Mouse (Mus musculus) CH12.LX (cell line): ENCODE results near the gene Dleu7. TPM values are rescaled to one million over a fixed set of nuclear protein-coding genes. Genes with fewer than 3 reads are reported as not detected.

ENCODE experiments used
- DNase-seq: peaks from one replicate; pipeline ENCODE4 v3.0.0-alpha.2; 2013; ENCODE audit errors: extremely low read depth
- H3K27ac ChIP-seq: 2 replicates; pipeline ENCODE4 v1.5.1; 2012; ENCODE audit warnings: low read depth, mild to moderate bottlenecking, control low read depth, moderate library complexity; ENCODE audit not compliant: insufficient read depth
- H3K27me3 ChIP-seq: replicated peaks from 2 replicates; pipeline ENCODE3; 2012; ENCODE audit warnings: inconsistent platforms
- H3K36me3 ChIP-seq, 2 experiments: replicated peaks in 1 of 2; 2 replicates each; pipeline versions ENCODE3 to v1.6.1; 2012; ENCODE audit warnings: inconsistent platforms in 1 of 2, low read length in 1 of 2, mild to moderate bottlenecking in 1 of 2, mixed read lengths in 1 of 2, moderate library complexity in 1 of 2; ENCODE audit not compliant: control insufficient read depth in 1 of 2, insufficient read depth in 1 of 2
- H3K4me1 ChIP-seq, 2 experiments: 2 replicates each; pipeline ENCODE4 v1.6.1; 2012; ENCODE audit warnings: inconsistent platforms in 1 of 2, moderate library complexity in 1 of 2; ENCODE audit not compliant: insufficient read depth in 2 of 2, control insufficient read depth in 1 of 2
- H3K4me2 ChIP-seq: 2 replicates; pipeline ENCODE4 v1.6.1; 2012; ENCODE audit warnings: low read depth, mild to moderate bottlenecking, control low read depth; ENCODE audit not compliant: poor library complexity, insufficient read depth, severe bottlenecking
- H3K4me3 ChIP-seq, 3 experiments: fragments of 150-350 bp in 1 of 3; sonication (generic) in 1 of 3; replicated peaks in 1 of 3; 2 replicates each; pipeline versions ENCODE3 to v1.5.1; 2011 to 2012; ENCODE audit warnings: low read depth in 2 of 3, low read length in 2 of 3, mild to moderate bottlenecking in 2 of 3, moderate library complexity in 2 of 3, control low read depth in 1 of 3, improper control_type of control experiment in 1 of 3, inconsistent platforms in 1 of 3, mixed read lengths in 1 of 3; ENCODE audit not compliant: poor library complexity in 1 of 3
- H3K79me2 ChIP-seq: replicated peaks from 2 replicates; pipeline ENCODE4 v1.6.1; 2012; ENCODE audit warnings: mild to moderate bottlenecking, moderate library complexity; ENCODE audit not compliant: control insufficient read depth, poor library complexity, insufficient read depth, severe bottlenecking; ENCODE audit errors: extremely low read depth
- H3K9ac ChIP-seq: 2 replicates; pipeline ENCODE4 v1.6.1; 2012; ENCODE audit warnings: low read depth, mild to moderate bottlenecking, control low read depth, moderate library complexity; ENCODE audit not compliant: insufficient read depth
- H3K9me3 ChIP-seq: replicated peaks from 2 replicates; pipeline ENCODE3; 2012; ENCODE audit warnings: low read length, inconsistent platforms, mixed read lengths
- BHLHE40 ChIP-seq: IDR thresholded peaks from 2 replicates; pipeline ENCODE4 v1.6.1; 2011; ENCODE audit warnings: mild to moderate bottlenecking, low read depth, low read length, improper control_type of control experiment
- CHD2 ChIP-seq: IDR thresholded peaks from 2 replicates; pipeline ENCODE4 v1.6.1; 2011; ENCODE audit warnings: low read length, improper control_type of control experiment
- CTCF ChIP-seq, 2 experiments: IDR thresholded peaks in 1 of 2; conservative IDR thresholded peaks in 1 of 2; 2 replicates each; pipeline ENCODE4 v1.5.1; 2011 to 2012; ENCODE audit warnings: low read depth in 2 of 2, low read length in 2 of 2, improper control_type of control experiment in 1 of 2, inconsistent platforms in 1 of 2, mild to moderate bottlenecking in 1 of 2, moderate library complexity in 1 of 2
- E2F4 ChIP-seq: IDR thresholded peaks from 2 replicates; pipeline ENCODE4 v1.6.1; 2011; ENCODE audit warnings: low read depth, low read length, improper control_type of control experiment; ENCODE audit not compliant: insufficient replicate concordance
- ELF1 ChIP-seq: IDR thresholded peaks from 2 replicates; pipeline ENCODE4 v1.6.1; 2014; ENCODE audit warnings: low read depth, mild to moderate bottlenecking, inconsistent platforms, low read length, improper control_type of control experiment
- IRF4 ChIP-seq: IDR thresholded peaks from 2 replicates; pipeline ENCODE4 v1.6.1; 2014; ENCODE audit warnings: low read depth, mild to moderate bottlenecking, inconsistent platforms, low read length, improper control_type of control experiment
- JUND ChIP-seq: conservative IDR thresholded peaks from 2 replicates; pipeline ENCODE4 v1.6.1; 2011; ENCODE audit warnings: low read depth, low read length, improper control_type of control experiment
- KAT2A ChIP-seq: IDR thresholded peaks from 2 replicates; pipeline ENCODE4 v1.6.1; 2012; ENCODE audit warnings: low read length, improper control_type of control experiment, inconsistent platforms; ENCODE audit not compliant: insufficient replicate concordance
- MAX ChIP-seq: IDR thresholded peaks from 2 replicates; pipeline ENCODE4 v1.6.1; 2011; ENCODE audit warnings: low read length, improper control_type of control experiment
- MXI1 ChIP-seq: IDR thresholded peaks from 2 replicates; pipeline ENCODE4 v1.6.1; 2011; ENCODE audit warnings: mild to moderate bottlenecking, low read depth, low read length, improper control_type of control experiment
- NELFE ChIP-seq: IDR thresholded peaks from 2 replicates; pipeline ENCODE4 v1.6.1; 2011; ENCODE audit warnings: low read depth, low read length, improper control_type of control experiment
- PAX5 ChIP-seq: IDR thresholded peaks from 2 replicates; pipeline ENCODE4 v1.6.1; 2012; ENCODE audit warnings: low read length, inconsistent platforms, mixed read lengths
- POLR2AphosphoS2 ChIP-seq: IDR thresholded peaks from 2 replicates; pipeline ENCODE4 v1.6.1; 2011; ENCODE audit warnings: low read depth, low read length, improper control_type of control experiment
- SIN3A ChIP-seq: IDR thresholded peaks from 2 replicates; pipeline ENCODE4 v1.6.1; 2012; ENCODE audit warnings: low read length, improper control_type of control experiment, inconsistent platforms
- SMC3 ChIP-seq: IDR thresholded peaks from 2 replicates; pipeline ENCODE4 v1.6.1; 2011; ENCODE audit warnings: low read depth, low read length, improper control_type of control experiment
- TCF12 ChIP-seq: IDR thresholded peaks from 2 replicates; pipeline ENCODE4 v1.6.1; 2014; ENCODE audit warnings: low read depth, mild to moderate bottlenecking, inconsistent platforms, low read length, improper control_type of control experiment
- USF2 ChIP-seq: conservative IDR thresholded peaks from 2 replicates; pipeline ENCODE4 v1.6.1; 2011; ENCODE audit warnings: low read depth, low read length, improper control_type of control experiment
- ZC3H11A ChIP-seq: IDR thresholded peaks from 2 replicates; pipeline ENCODE4 v1.6.1; 2012; ENCODE audit warnings: low read depth, mild to moderate bottlenecking, inconsistent platforms, low read length, improper control_type of control experiment
- ZKSCAN1 ChIP-seq: IDR thresholded peaks from 2 replicates; pipeline ENCODE4 v1.6.1; 2012; ENCODE audit warnings: low read depth, inconsistent platforms, low read length, improper control_type of control experiment, borderline replicate concordance
- ZNF384 ChIP-seq: IDR thresholded peaks from 2 replicates; pipeline ENCODE4 v1.6.1; 2012; ENCODE audit warnings: low read depth, low read length, improper control_type of control experiment, inconsistent platforms
- dilution Hi-C: fragments of 300-500 bp; cut with MboI; formaldehyde crosslinking; loops from 2 replicates; pipeline ENCODE4 v1.14.3; 2020; ENCODE audit warnings: low sequenced_read_pairs; ENCODE audit not compliant: extremely low pct_unique_long_range_greater_than_20kb, extremely low pct_ligation_motif_present
- in situ Hi-C: fragments of 300-500 bp; cut with MboI; formaldehyde crosslinking; loops from 3 replicates; pipeline ENCODE4 v1.14.3; 2019; ENCODE audit warnings: low sequenced_read_pairs, low pct_ligation_motif_present, low pct_unique_long_range_greater_than_20kb, mixed read lengths
- polyA plus RNA-seq: library from polyadenylated mRNA; unstranded; fragments of >175 nt; gene quantifications from 2 replicates; pipeline ENCODE4 v1.2.1, GENCODE M21; 2012; ENCODE audit warnings: low read depth; ENCODE audit not compliant: insufficient read length
- total RNA-seq, 2 experiments: library from RNA; depleted of rRNA; stranded (reverse); fragments of 300-350 nt in 1 of 2; fragments of >200 nt in 1 of 2; gene quantifications; 2 replicates each; pipeline ENCODE4 v1.2.3; 2012 to 2014

Dleu7 gene
- total RNA-seq (2012; rRNA removed) (not detected in 2 replicates), total RNA-seq (2014; rRNA removed) (not detected in 2 replicates), polyA plus RNA-seq (not detected in 2 replicates)

GRCm38 (mm10) chr14:62292488-62293339 lies at the start of gene Dleu7, which contains the start of gene Rnaseh2b:
Gene Dleu7 (minus strand): TSS chr14:62293047.
Gene Rnaseh2b (plus strand): TSS chr14:62292589.
- H3K4me2 ChIP-seq, result no peak within 1 kb of the TSS
- no peak within 1 kb of the TSS for H3K4me3 ChIP-seq
- in situ Hi-C loops, result no loop called here

GRCm38 (mm10) chr14:62341887-62342642 lies 49.2 kb upstream of the Dleu7 start:
- Histone ChIP-seq H3K36me3 (peaks cover 0 to 37% of the 10 kb centered on the region in 2 experiments), H3K9ac (no peak overlapping the region), H3K27ac (no peak overlapping the region)

More at GRCm38 (mm10) chr14:62292488-62293339, at the start of gene Dleu7, which contains the start of gene Rnaseh2b:
- no peak within 1 kb of the TSS for H3K27ac ChIP-seq
- TF ChIP-seq TCF12 (no peak), POLR2AphosphoS2 (no peak), PAX5 (no peak), MAX (no peak), KAT2A (no peak), E2F4 (no peak), NELFE (no peak)
- H3K9ac ChIP-seq, result no peak within 1 kb of the TSS
- DNase-seq, result no peak
- no peaks in the 10 kb centered on the region for H3K9me3 ChIP-seq
- dilution Hi-C loops, result no loop called here
- no peaks in the 10 kb centered on the region for H3K27me3 ChIP-seq
- H3K36me3 ChIP-seq, result no peaks in the 10 kb centered on the region
- H3K4me1 ChIP-seq, result peaks cover 3 to 12% of the 10 kb centered on the region in 2 experiments; a peak in 3 of 4 replicates
- no peaks in the 10 kb centered on the region for H3K79me2 ChIP-seq

More at GRCm38 (mm10) chr14:62341887-62342642, 49.2 kb upstream of the Dleu7 start:
- no peak for DNase-seq
- no peaks in the 10 kb centered on the region for H3K27me3 ChIP-seq
- dilution Hi-C loops, result no loop called here
- peaks cover 0 to 30% of the 10 kb centered on the region in 2 experiments; a peak in 3 of 4 replicates for H3K4me1 ChIP-seq
- no peak overlapping the region for H3K4me2 ChIP-seq
- no peaks in the 10 kb centered on the region for H3K79me2 ChIP-seq
- in situ Hi-C loops, result no loop called here
- no peak for TF ChIP-seq CHD2
- TF ChIP-seq KAT2A, result no peak
- no peak for TF ChIP-seq ELF1
- no peak for TF ChIP-seq ZKSCAN1
- TF ChIP-seq USF2, result no peak
- no peak for TF ChIP-seq IRF4
- TF ChIP-seq ZNF384, result no peak
- TF ChIP-seq SIN3A, result no peak
- no peak for TF ChIP-seq SMC3
- TF ChIP-seq NELFE, result no peak
- no peak for TF ChIP-seq JUND
- no peak for TF ChIP-seq CTCF (conservative IDR thresholded peaks at IDR 0.05 in 1 of 2, IDR thresholded peaks at IDR 0.05 in 1 of 2; ENCODE audit: low read depth in 2 of 2, low read length in 2 of 2)
- no peak for TF ChIP-seq BHLHE40
- TF ChIP-seq MXI1, result no peak
- TF ChIP-seq ZC3H11A, result no peak
- no peak for TF ChIP-seq E2F4
- TF ChIP-seq TCF12, result no peak
- no peaks in the 10 kb centered on the region for H3K9me3 ChIP-seq
- H3K4me3 ChIP-seq, result no peak overlapping the region
